Mouse (Mus musculus) kidney, embryonic 16.5 days (tissue): Measurements from ENCODE around the gene Scp2. TPM values are rescaled to one million over a fixed set of nuclear protein-coding genes. Genes with fewer than 3 reads are reported as not detected.

ENCODE experiments used
- ATAC-seq: fragments of 200-750 bp; cut with Nextera tagmentation; 2 replicates; pipeline ENCODE4 v1.8.0; 2017; ENCODE audit warnings: moderate TSS enrichment; ENCODE audit not compliant: low FRiP score, low TSS enrichment
- H3K27ac ChIP-seq: fragments of 300-500 bp; sonication (generic); 2 replicates; pipeline ENCODE4 v1.5.1; 2014; ENCODE audit warnings: low read length
- H3K27me3 ChIP-seq: fragments of 300-500 bp; sonication (generic); 2 replicates; pipeline ENCODE4 v1.6.1; 2014; ENCODE audit warnings: low read length, control low read depth, mixed read lengths; ENCODE audit not compliant: insufficient read depth
- H3K36me3 ChIP-seq: fragments of 300-500 bp; sonication (generic); 2 replicates; pipeline ENCODE4 v1.6.1; 2014; ENCODE audit warnings: low read length, control low read depth, mixed read lengths; ENCODE audit not compliant: insufficient read depth
- H3K4me1 ChIP-seq: fragments of 300-500 bp; sonication (generic); 2 replicates; pipeline ENCODE4 v1.6.1; 2014; ENCODE audit warnings: low read length, control low read depth, mixed read lengths; ENCODE audit not compliant: insufficient read depth
- H3K4me2 ChIP-seq: fragments of 300-500 bp; sonication (generic); replicated peaks from 2 replicates; pipeline ENCODE4 v1.6.1; 2014; ENCODE audit warnings: low read depth, low read length
- H3K4me3 ChIP-seq: fragments of 300-500 bp; sonication (generic); 2 replicates; pipeline ENCODE4 v1.5.1; 2014; ENCODE audit warnings: mild to moderate bottlenecking, low read length
- H3K9ac ChIP-seq: fragments of 300-500 bp; sonication (generic); replicated peaks from 2 replicates; pipeline ENCODE4 v1.6.1; 2014; ENCODE audit warnings: low read length
- H3K9me3 ChIP-seq: fragments of 300-500 bp; sonication (generic); 2 replicates; pipeline ENCODE4 v1.6.1; 2016; ENCODE audit warnings: low read length, control low read depth
- WGBS: fragments of 180-500 bp; shearing (Covaris S2); extraction: QIAGEN DNeasy Blood & Tissue Kit; methylation state at CpG from one replicate; pipeline ENCODE4 v1.1.7; 2014; 5-methylcytosine and 5-hydroxymethylcytosine counted together
- polyA plus RNA-seq: library from polyadenylated mRNA; unstranded; fragments of >200 nt; fragmentation: Nextera tagmentation; extraction: Ambion mirVana; gene quantifications from 2 replicates; pipeline ENCODE4 v1.2.1, GENCODE M21; 2015

The Scp2 gene
- polyA plus RNA-seq, 1 experiment from 2014 or later, result 288 TPM

DNA sequence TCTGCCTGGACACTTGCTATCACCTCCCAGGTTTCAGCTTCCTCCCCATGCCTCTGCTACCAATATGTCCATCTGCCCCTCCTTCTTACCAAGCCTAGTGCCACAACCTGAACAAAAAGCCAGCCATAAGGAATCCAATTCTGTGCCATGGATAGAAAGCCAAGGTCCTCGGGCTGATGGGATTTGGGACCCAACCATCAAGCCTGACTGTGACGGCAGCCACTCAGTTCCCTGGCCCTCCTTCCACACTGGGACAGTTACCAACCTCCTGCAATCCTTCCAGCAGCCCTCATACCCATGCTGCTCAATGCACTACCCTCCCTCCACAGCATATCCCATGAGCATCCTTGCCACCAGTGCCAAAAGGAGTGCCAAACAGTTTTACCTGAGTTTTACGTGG lies 128.5 kb downstream of the Scp2 start:
- no peak for ATAC-seq
- Histone ChIP-seq H3K27me3 (no peaks in the 10 kb centered on the region), H3K4me1 (no peaks in the 10 kb centered on the region), H3K4me2 (no peak overlapping the region), H3K9ac (no peak overlapping the region), H3K9me3 (no peaks in the 10 kb centered on the region), H3K4me3 (no peak overlapping the region), H3K36me3 (no peaks in the 10 kb centered on the region), H3K27ac (no peak overlapping the region)
- WGBS, result 89% methylated on average over 3 of the region's 3 CpGs

DNA sequence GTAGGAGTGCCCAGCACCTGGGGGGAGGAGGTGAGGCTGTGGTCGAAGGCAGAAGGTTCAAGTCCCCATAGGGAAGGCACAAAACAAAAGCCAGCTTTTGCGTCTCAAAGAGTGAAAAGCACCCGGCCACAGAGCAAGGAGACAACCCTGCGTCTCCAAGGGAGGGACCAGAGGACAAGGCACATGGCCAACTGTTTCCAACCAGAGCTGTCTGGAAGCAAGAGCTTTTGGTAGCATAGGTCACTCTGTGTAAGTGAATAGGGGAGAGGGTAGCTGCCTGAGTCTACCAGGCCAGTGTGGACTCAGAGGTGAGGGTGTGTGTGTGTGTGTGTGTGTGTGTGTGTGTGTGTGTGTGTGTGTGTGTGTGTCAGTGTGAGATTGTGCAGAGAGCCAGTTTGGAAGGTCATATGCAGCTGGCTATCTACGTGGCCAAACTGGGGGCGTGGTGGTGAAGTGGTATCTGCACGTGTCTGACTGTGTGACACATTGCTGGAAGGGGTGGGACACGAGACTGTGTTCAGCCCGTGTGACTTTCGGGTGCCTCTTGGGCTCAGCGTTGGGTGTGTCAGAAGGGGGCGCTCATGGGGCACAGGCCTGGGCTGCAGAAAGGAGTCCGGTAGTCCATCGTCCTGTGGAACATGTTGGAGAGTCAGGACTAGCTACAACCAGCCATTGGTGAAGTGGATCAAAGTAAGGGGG lies 129.6 kb downstream of the Scp2 start:
- Histone ChIP-seq H3K4me1 (no peaks in the 10 kb centered on the region), H3K4me3 (no peak overlapping the region), H3K9me3 (no peaks in the 10 kb centered on the region), H3K36me3 (no peaks in the 10 kb centered on the region), H3K27ac (no peak overlapping the region), H3K27me3 (no peaks in the 10 kb centered on the region), H3K4me2 (no peak overlapping the region), H3K9ac (no peak overlapping the region)
- ATAC-seq, result no peak
- 72% methylated on average over 14 of the region's 14 CpGs for WGBS

DNA sequence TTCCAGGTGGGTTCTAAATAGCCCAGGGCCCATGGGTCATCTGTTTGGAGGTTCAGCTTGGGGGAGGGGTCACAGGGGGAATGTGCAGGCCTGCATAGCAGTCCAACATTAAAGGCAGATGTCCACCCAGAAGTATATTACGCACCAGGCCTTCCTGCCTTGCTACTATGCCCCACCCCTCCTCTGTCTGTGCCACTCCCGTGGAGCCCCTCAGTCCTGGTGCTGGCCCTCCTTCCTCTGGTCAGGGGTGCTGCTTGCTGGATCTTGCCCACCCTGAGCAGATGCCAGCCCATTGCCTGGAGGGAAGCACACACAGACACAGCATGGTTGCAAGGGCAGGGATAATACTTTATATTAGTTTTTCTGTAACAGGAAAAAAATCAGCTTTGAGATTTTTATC lies 130.3 kb downstream of the Scp2 start:
- Histone ChIP-seq H3K9me3 (no peaks in the 10 kb centered on the region), H3K36me3 (no peaks in the 10 kb centered on the region), H3K4me2 (no peak overlapping the region), H3K4me3 (no peak overlapping the region), H3K4me1 (no peaks in the 10 kb centered on the region), H3K27me3 (no peaks in the 10 kb centered on the region), H3K27ac (no peak overlapping the region), H3K9ac (no peak overlapping the region)
- ATAC-seq, result no peak
- 68% methylated on average over 2 of the region's 2 CpGs for WGBS

DNA sequence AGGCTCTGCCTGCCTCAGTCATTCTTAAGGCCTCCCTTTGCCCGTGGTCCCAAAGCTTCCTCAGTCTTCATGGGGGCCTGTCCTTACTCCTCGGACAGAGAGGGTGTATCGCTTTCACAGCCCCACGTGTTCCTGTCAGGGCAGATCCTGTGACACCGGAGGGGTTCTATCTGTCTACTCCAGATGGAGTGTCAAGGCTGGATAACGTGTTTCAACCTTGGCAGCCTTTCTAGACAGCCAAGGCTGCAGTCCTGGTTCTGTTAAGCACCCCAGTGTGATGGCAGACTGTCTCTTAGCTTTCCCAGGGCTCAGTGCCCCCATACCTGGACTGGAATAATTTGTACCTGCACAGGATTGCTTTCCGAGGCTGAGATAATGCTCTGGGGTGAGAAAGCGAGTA lies 136.3 kb downstream of the Scp2 start:
- H3K9me3 ChIP-seq, result no peaks in the 10 kb centered on the region
- H3K4me2 ChIP-seq, result no peak overlapping the region
- no peak overlapping the region for H3K27ac ChIP-seq
- 50% methylated on average over 8 of the region's 8 CpGs for WGBS
- H3K4me1 ChIP-seq, result no peaks in the 10 kb centered on the region
- no peak overlapping the region for H3K9ac ChIP-seq
- no peak for ATAC-seq
- no peaks in the 10 kb centered on the region for H3K27me3 ChIP-seq
- H3K36me3 ChIP-seq, result no peaks in the 10 kb centered on the region
- H3K4me3 ChIP-seq, result no peak overlapping the region

GRCm38 (mm10) chr4:108007532-108008103 lies 137.2 kb downstream of the Scp2 start:
- no peak for ATAC-seq
- H3K9ac ChIP-seq, result no peak overlapping the region

GRCm38 (mm10) chr4:108005328-108005727 lies 139.5 kb downstream of the Scp2 start:
- no peaks in the 10 kb centered on the region for H3K36me3 ChIP-seq
- no peaks in the 10 kb centered on the region for H3K4me1 ChIP-seq
- 70% methylated on average over 7 of the region's 7 CpGs for WGBS
- no peaks in the 10 kb centered on the region for H3K9me3 ChIP-seq
- no peaks in the 10 kb centered on the region for H3K27me3 ChIP-seq
- no peak overlapping the region for H3K4me2 ChIP-seq
- no peak overlapping the region for H3K27ac ChIP-seq
- H3K9ac ChIP-seq, result no peak overlapping the region
- H3K4me3 ChIP-seq, result no peak overlapping the region
- ATAC-seq, result no peak

More at GRCm38 (mm10) chr4:108007532-108008103, 137.2 kb downstream of the Scp2 start:
- Histone ChIP-seq H3K4me1 (no peaks in the 10 kb centered on the region), H3K4me3 (no peak overlapping the region), H3K9me3 (no peaks in the 10 kb centered on the region), H3K27me3 (no peaks in the 10 kb centered on the region), H3K36me3 (no peaks in the 10 kb centered on the region), H3K4me2 (no peak overlapping the region), H3K27ac (no peak overlapping the region)
- WGBS, result 86% methylated on average over 7 of the region's 7 CpGs

DNA sequence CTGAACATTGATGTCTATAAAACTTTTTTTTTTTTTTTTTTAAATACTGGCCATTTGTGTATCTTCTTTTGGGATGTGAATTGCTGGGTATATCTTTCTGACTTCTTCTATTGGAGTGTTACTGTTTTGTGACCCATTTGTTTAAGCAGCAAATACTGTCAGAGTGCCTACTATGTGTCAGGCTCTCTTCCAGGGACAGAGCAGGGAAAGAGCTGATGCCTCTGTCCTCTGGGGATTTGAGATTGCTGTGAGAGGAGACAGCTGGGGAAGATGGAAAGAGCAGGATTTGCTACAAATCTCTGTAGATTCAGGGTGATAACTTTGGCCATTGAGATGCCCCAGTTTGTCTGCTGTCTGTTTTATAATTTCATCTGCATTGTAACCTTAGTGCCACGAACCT lies 145.4 kb downstream of the Scp2 start:
- no peak for ATAC-seq
- Histone ChIP-seq H3K4me2 (no peak overlapping the region), H3K27ac (no peak overlapping the region), H3K27me3 (no peaks in the 10 kb centered on the region), H3K9me3 (0 out of 2 replicates have a peak, but pooled peaks cover 3% of the 10 kb centered on the region), H3K4me3 (no peak overlapping the region), H3K4me1 (peaks cover 4% of the 10 kb centered on the region; the same call in 1 of the 2 replicates), H3K36me3 (no peaks in the 10 kb centered on the region), H3K9ac (no peak overlapping the region)
- WGBS, result 63% methylated on average over 1 of the region's 1 CpGs

GRCm38 (mm10) chr4:107998641-107999332 lies 146.0 kb downstream of the Scp2 start:
- H3K9ac ChIP-seq, result no peak overlapping the region
- no peak overlapping the region for H3K4me2 ChIP-seq
- no peaks in the 10 kb centered on the region for H3K36me3 ChIP-seq
- 0 out of 2 replicates have a peak, but pooled peaks cover 3% of the 10 kb centered on the region for H3K9me3 ChIP-seq
- WGBS, result 13% methylated on average over 11 of the region's 11 CpGs
- H3K27ac ChIP-seq, result no peak overlapping the region
- H3K4me1 ChIP-seq, result peaks cover 4% of the 10 kb centered on the region; the same call in 1 of the 2 replicates
- no peak; the same call in 1 of the 2 replicates for ATAC-seq
- no peak overlapping the region for H3K4me3 ChIP-seq
- H3K27me3 ChIP-seq, result no peaks in the 10 kb centered on the region

DNA sequence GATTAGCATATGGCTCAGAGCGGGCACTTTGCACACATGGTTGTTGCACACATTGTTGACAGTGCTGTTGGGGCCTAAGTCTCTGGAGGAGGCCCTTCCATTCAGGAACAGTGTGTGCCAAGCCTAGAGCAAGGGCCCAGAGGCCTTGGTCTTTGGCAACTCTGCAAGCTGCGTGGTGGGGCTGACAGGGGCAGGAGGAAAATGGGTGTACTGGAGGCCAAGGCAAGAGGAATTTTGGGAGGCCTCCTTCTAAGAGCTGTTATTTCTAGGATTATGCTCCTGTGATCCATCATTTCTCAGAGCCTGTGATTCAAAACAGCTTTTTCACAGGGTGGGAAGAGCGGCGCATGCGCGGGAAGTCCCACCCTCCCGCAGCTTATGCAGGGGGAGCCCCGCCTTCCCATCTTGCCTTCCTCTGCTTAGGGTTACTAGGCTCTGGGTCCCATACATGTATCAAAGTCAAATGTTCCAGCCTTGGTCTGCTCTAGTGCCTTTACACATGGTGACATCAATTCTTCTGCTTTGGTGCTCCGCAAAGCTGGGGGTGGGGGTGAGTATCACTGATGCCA lies 148.3 kb downstream of the Scp2 start:
- 88% methylated on average over 9 of the region's 9 CpGs for WGBS
- no peak overlapping the region for H3K4me3 ChIP-seq
- H3K36me3 ChIP-seq, result no peaks in the 10 kb centered on the region
- no peak for ATAC-seq
- H3K4me1 ChIP-seq, result peaks cover 4% of the 10 kb centered on the region; the same call in 1 of the 2 replicates
- no peak overlapping the region for H3K4me2 ChIP-seq
- no peak overlapping the region for H3K9ac ChIP-seq
- H3K9me3 ChIP-seq, result 0 out of 2 replicates have a peak, but pooled peaks cover 3% of the 10 kb centered on the region
- no peaks in the 10 kb centered on the region for H3K27me3 ChIP-seq
- H3K27ac ChIP-seq, result no peak overlapping the region
